Comparison of ENCODE assay signal across 33 mouse cellular contexts in the genomic region with DNA sequence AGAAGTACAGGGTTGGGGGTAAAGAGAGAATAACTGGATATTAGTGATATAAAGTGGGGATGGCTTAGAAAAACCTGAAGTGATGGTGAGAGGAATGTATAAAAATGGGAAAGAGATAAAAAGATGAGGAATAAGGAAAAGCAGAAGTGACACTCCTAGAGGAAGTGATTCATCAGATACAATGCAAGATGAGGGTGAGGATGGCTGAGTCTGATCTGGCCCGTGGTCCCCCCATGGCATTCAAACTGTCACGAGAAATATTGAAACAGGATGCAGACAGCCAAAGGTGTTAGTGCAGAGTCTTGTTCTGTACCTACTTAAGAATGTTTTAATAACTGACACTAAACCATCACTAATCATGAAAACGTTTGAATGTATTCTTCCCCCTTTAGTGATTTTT. TPM values are rescaled to one million over a fixed set of nuclear protein-coding genes. Genes with fewer than 3 reads are reported as not detected.
"Had no signal": no experiment of that assay in that cellular context is flagged by ENCODE, and none has a peak within 500 bp of the region (broad histone marks: within the 10 kb centered on the region; RNA-seq: fewer than 3 reads in every experiment).

No protein-coding gene starts in this region.

- H3K9me3 ChIP-seq: limb, embryonic 10.5 days; limb, embryonic 12.5 days; limb, embryonic 13.5 days; limb, embryonic 15.5 days; liver, embryonic 12.5 days; liver, embryonic 13.5 days; liver, embryonic 15.5 days; lung, embryonic 15.5 days; midbrain, embryonic 10.5 days; midbrain, embryonic 12.5 days; midbrain, embryonic 13.5 days; midbrain, embryonic 15.5 days had no signal

- DNase-seq: left cerebral cortex, postnatal 4 days; liver; liver, embryonic 13.5 days; liver, postnatal 0 days; lung, adult 18-20 months; lung, adult 2 months; lung, postnatal 10 days; lung, postnatal 14 days; lung, postnatal 36 days; lung, postnatal 4 days; midbrain, embryonic 14.5 days had no signal

- H3K36me3 ChIP-seq: limb, embryonic 10.5 days; limb, embryonic 12.5 days; limb, embryonic 13.5 days; limb, embryonic 15.5 days; liver, embryonic 12.5 days; liver, embryonic 13.5 days; liver, embryonic 15.5 days; lung, embryonic 15.5 days; midbrain, embryonic 10.5 days; midbrain, embryonic 12.5 days; midbrain, embryonic 13.5 days; midbrain, embryonic 15.5 days had no signal

- H3K4me3 ChIP-seq: left cerebral cortex, adult 2 months; limb, embryonic 10.5 days; limb, embryonic 12.5 days; limb, embryonic 13.5 days; limb, embryonic 15.5 days; liver, embryonic 12.5 days; liver, embryonic 13.5 days; liver, embryonic 15.5 days; lung, embryonic 15.5 days; megakaryocyte, embryonic 14.5 days; midbrain, embryonic 10.5 days; midbrain, embryonic 12.5 days; midbrain, embryonic 13.5 days; midbrain, embryonic 15.5 days; myocyte had no signal

- H3K27ac ChIP-seq: left cerebral cortex, adult 2 months; limb, embryonic 10.5 days; limb, embryonic 12.5 days; limb, embryonic 13.5 days; limb, embryonic 15.5 days; liver, embryonic 12.5 days; liver, embryonic 13.5 days; liver, embryonic 14.5 days; liver, embryonic 15.5 days; lung, embryonic 15.5 days; macrophage; midbrain, embryonic 10.5 days; midbrain, embryonic 12.5 days; midbrain, embryonic 13.5 days; midbrain, embryonic 15.5 days had no signal

- H3K4me2 ChIP-seq: limb, embryonic 12.5 days; limb, embryonic 13.5 days; limb, embryonic 15.5 days; liver, embryonic 11.5 days; liver, embryonic 12.5 days; liver, embryonic 13.5 days; liver, embryonic 15.5 days; lung, embryonic 14.5 days; lung, embryonic 15.5 days; midbrain, embryonic 11.5 days; midbrain, embryonic 12.5 days; midbrain, embryonic 13.5 days; midbrain, embryonic 15.5 days had no signal

- H3K9ac ChIP-seq: limb, embryonic 12.5 days; limb, embryonic 13.5 days; limb, embryonic 15.5 days; liver, embryonic 12.5 days; liver, embryonic 13.5 days; liver, embryonic 14.5 days; liver, embryonic 15.5 days; liver, postnatal 0 days; lung, embryonic 14.5 days; lung, embryonic 15.5 days; midbrain, embryonic 12.5 days; midbrain, embryonic 13.5 days; midbrain, embryonic 15.5 days had no signal

- ATAC-seq: liver, embryonic 12.5 days; liver, postnatal 0 days; lung, postnatal 0 days; midbrain, embryonic 13.5 days; midbrain, embryonic 15.5 days had no signal

- H3K27me3 ChIP-seq: limb, embryonic 12.5 days; limb, embryonic 13.5 days; limb, embryonic 15.5 days; liver, embryonic 12.5 days; liver, embryonic 13.5 days; liver, embryonic 15.5 days; lung, embryonic 15.5 days; megakaryocyte, embryonic 14.5 days; midbrain, embryonic 12.5 days; midbrain, embryonic 13.5 days; midbrain, embryonic 15.5 days had no signal

- H3K4me1 ChIP-seq: limb, embryonic 10.5 days; limb, embryonic 12.5 days; limb, embryonic 13.5 days; limb, embryonic 15.5 days; liver, embryonic 12.5 days; liver, embryonic 13.5 days; liver, embryonic 15.5 days; lung, embryonic 15.5 days; midbrain, embryonic 10.5 days; midbrain, embryonic 12.5 days; midbrain, embryonic 13.5 days; midbrain, embryonic 15.5 days had no signal

RNA-seq across cellular contexts. Expression of a gene that starts 56.2 kb away (rescaled TPM):
- total RNA-seq: megakaryocyte-erythroid progenitor cell, adult 5-6 weeks; monocyte, adult 5-6 weeks had no signal
